Mouse (Mus musculus) myocyte (in vitro differentiated cells): ENCODE data around the gene Eif4g3. TPM values are rescaled to one million over a fixed set of nuclear protein-coding genes. Genes with fewer than 3 reads are reported as not detected.

ENCODE experiments used
- H3K27me3 ChIP-seq: one replicate; pipeline ENCODE4 v1.6.1; 2011; ENCODE audit not compliant: control insufficient read depth, insufficient read depth, insufficient read length
- H3K36me3 ChIP-seq: one replicate; pipeline ENCODE4 v1.6.1; 2011; ENCODE audit not compliant: control insufficient read depth, insufficient read depth
- H3K4me2 ChIP-seq: one replicate; pipeline ENCODE4 v1.6.1; 2011; ENCODE audit warnings: low read depth, control low read depth
- H3K4me3 ChIP-seq: one replicate; pipeline ENCODE4 v1.5.1; 2011; ENCODE audit warnings: mild to moderate bottlenecking, control low read depth, moderate library complexity
- H3K79me2 ChIP-seq: one replicate; pipeline ENCODE4 v1.6.1; 2011; ENCODE audit not compliant: control insufficient read depth, insufficient read depth
- H3ac ChIP-seq: one replicate; pipeline ENCODE4 v1.6.1; 2011; ENCODE audit not compliant: control insufficient read depth, insufficient read length
- CEBPB ChIP-seq: IDR thresholded peaks from 2 replicates; pipeline ENCODE4 v1.6.1; 2011; ENCODE audit warnings: mild to moderate bottlenecking, moderate library complexity; ENCODE audit not compliant: poor library complexity, insufficient read depth, severe bottlenecking
- E2F4 ChIP-seq: IDR thresholded peaks from one replicate; pipeline ENCODE4 v1.6.1; 2011; ENCODE audit warnings: mild to moderate bottlenecking, control low read depth, moderate library complexity; ENCODE audit not compliant: insufficient read depth
- MAX ChIP-seq: IDR thresholded peaks from one replicate; pipeline ENCODE4 v1.6.1; 2011; ENCODE audit warnings: low read depth, mild to moderate bottlenecking, control low read depth
- MYOD1 ChIP-seq, 3 experiments: IDR thresholded peaks; one replicate each; pipeline ENCODE4 v1.6.1; 2011; ENCODE audit warnings: control low read depth in 2 of 3, low read depth in 2 of 3, mild to moderate bottlenecking in 2 of 3, moderate library complexity in 1 of 3; ENCODE audit not compliant: insufficient read length in 2 of 3, control insufficient read depth in 1 of 3
- MYOG ChIP-seq, 3 experiments: IDR thresholded peaks; one replicate each; pipeline ENCODE4 v1.6.1; 2011; ENCODE audit warnings: control low read depth in 2 of 3, low read depth in 2 of 3, mild to moderate bottlenecking in 2 of 3; ENCODE audit not compliant: insufficient read length in 2 of 3, control insufficient read depth in 1 of 3, insufficient read depth in 1 of 3
- POLR2A ChIP-seq: IDR thresholded peaks from one replicate; pipeline ENCODE4 v1.6.1; 2011; ENCODE audit warnings: low read depth, mild to moderate bottlenecking, control low read depth, moderate library complexity; ENCODE audit not compliant: insufficient read length
- POLR2AphosphoS2 ChIP-seq: IDR thresholded peaks from one replicate; pipeline ENCODE4 v1.6.1; 2011; ENCODE audit warnings: low read depth, control low read depth; ENCODE audit not compliant: insufficient read length
- REST ChIP-seq: IDR thresholded peaks from one replicate; pipeline ENCODE4 v1.6.1; 2011; ENCODE audit warnings: mild to moderate bottlenecking, control low read depth, moderate library complexity; ENCODE audit not compliant: insufficient read depth, insufficient read length
- SRF ChIP-seq: IDR thresholded peaks from one replicate; pipeline ENCODE4 v1.6.1; 2011; ENCODE audit warnings: low read depth; ENCODE audit not compliant: control insufficient read depth, insufficient read length
- TCF12 ChIP-seq: IDR thresholded peaks from one replicate; pipeline ENCODE4 v1.6.1; 2011; ENCODE audit warnings: mild to moderate bottlenecking, control low read depth; ENCODE audit not compliant: poor library complexity, insufficient read depth, severe bottlenecking
- TCF3 ChIP-seq: IDR thresholded peaks from one replicate; pipeline ENCODE4 v1.6.1; 2011; ENCODE audit warnings: low read depth, control low read depth; ENCODE audit not compliant: insufficient read length
- USF1 ChIP-seq: IDR thresholded peaks from one replicate; pipeline ENCODE4 v1.6.1; 2011; ENCODE audit warnings: low read depth, mild to moderate bottlenecking, control low read depth, moderate library complexity
- polyA plus RNA-seq: library from polyadenylated mRNA; unstranded; fragments of >200 nt; fragmentation: generic; extraction: Trizol; gene quantifications from one replicate; pipeline ENCODE4 v1.2.1, GENCODE M21; 2012; ENCODE audit warnings: missing spikeins

The Eif4g3 gene
- polyA plus RNA-seq, 1 experiment: 32.9 TPM

- TF ChIP-seq MYOG (IDR thresholded peaks at IDR 0.05; ENCODE audit: control insufficient read depth in 1 of 3, insufficient read depth in 1 of 3, insufficient read length in 2 of 3, low read depth in 2 of 3) (peak in 2 of 3 experiments; percentile 14 to 52), TCF3 (no peak)
- Histone ChIP-seq H3K27me3 (no peaks in the 10 kb centered on the region), H3K36me3 (peaks cover 24% of the 10 kb centered on the region), H3K4me3 (no peak overlapping the region), H3K79me2 (peaks cover 58% of the 10 kb centered on the region), H3K4me2 (peak overlapping the region; percentile 21), H3ac (no peak overlapping the region)
Observed at GRCm38 (mm10) chr4:137998232-137998631, 5.4 kb downstream of the Eif4g3 start.

DNA sequence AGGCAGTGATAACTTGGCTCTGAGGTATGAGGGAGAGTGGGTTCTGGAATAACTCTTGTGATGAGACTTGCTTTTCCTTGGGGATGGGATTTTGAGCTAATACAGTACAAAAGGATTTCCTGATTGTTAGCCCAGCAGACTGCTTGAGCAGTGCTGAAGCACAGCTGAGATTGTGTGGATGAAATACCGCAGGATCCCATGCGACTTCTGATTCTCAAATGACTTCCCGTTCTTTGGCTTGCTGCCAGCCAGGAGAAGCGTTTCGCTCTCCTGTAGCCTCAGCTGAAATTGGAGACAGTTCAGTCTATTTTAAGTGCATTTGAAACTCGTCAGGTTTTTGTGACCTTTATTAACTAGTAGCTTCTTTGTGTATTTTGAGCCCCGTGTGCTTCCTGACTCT is 7.9 kb downstream of the Eif4g3 start:
- no peak overlapping the region for H3K4me2 ChIP-seq

GRCm38 (mm10) chr4:138003909-138004610 is 11.2 kb downstream of the Eif4g3 start:
- Histone ChIP-seq H3K4me3 (no peak overlapping the region), H3K79me2 (peaks cover 47% of the 10 kb centered on the region), H3K27me3 (no peaks in the 10 kb centered on the region), H3ac (no peak overlapping the region), H3K4me2 (no peak overlapping the region), H3K36me3 (peaks cover 22% of the 10 kb centered on the region)
- TF ChIP-seq MAX: no peak
- no peak for TF ChIP-seq USF1
- TF ChIP-seq POLR2AphosphoS2: no peak
- TF ChIP-seq TCF3: no peak
- no peak for TF ChIP-seq REST
- no peak for TF ChIP-seq TCF12
- TF ChIP-seq SRF: no peak
- TF ChIP-seq CEBPB: no peak
- no peak for TF ChIP-seq MYOG (IDR thresholded peaks at IDR 0.05; ENCODE audit: control insufficient read depth in 1 of 3, insufficient read depth in 1 of 3, insufficient read length in 2 of 3, low read depth in 2 of 3)
- no peak for TF ChIP-seq POLR2A

More for the DNA sequence above, 7.9 kb downstream of the Eif4g3 start:
- no peak for TF ChIP-seq E2F4
- no peak for TF ChIP-seq POLR2AphosphoS2
- no peak for TF ChIP-seq TCF3
- no peak for TF ChIP-seq POLR2A
- no peak overlapping the region for H3ac ChIP-seq
- peaks cover 25% of the 10 kb centered on the region for H3K36me3 ChIP-seq
- H3K27me3 ChIP-seq: no peaks in the 10 kb centered on the region
- no peak overlapping the region for H3K4me3 ChIP-seq
- peaks cover 51% of the 10 kb centered on the region for H3K79me2 ChIP-seq

DNA sequence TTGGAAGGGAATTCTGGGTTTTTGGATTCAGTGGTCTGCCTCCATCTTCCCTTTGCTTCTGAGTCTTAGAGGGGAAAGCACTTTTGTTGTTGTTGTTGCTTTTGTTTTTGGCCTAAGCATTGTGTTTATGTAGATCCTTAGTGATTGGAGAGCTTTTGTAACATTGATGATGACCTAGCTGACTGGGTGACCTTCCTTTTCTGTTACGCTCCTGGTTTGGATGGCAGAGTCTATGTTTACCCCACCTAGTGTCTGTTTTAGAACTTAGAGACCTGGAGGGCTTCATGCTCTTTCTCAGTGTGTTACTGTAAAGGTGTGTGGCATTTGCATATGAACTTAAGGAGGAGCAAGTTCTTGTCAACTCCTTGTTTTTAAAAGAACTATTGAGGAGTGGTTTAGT is 13.0 kb downstream of the Eif4g3 start:
- Histone ChIP-seq H3K4me3 (no peak overlapping the region), H3ac (no peak overlapping the region), H3K4me2 (no peak overlapping the region), H3K36me3 (peaks cover 12% of the 10 kb centered on the region), H3K79me2 (peaks cover 36% of the 10 kb centered on the region), H3K27me3 (no peaks in the 10 kb centered on the region)
- no peak for TF ChIP-seq MYOD1 (IDR thresholded peaks at IDR 0.05; ENCODE audit: control insufficient read depth in 1 of 3, insufficient read length in 2 of 3, low read depth in 2 of 3)
- TF ChIP-seq POLR2AphosphoS2: no peak
- TF ChIP-seq POLR2A: no peak
- TF ChIP-seq USF1: no peak
- TF ChIP-seq MAX: no peak
- no peak for TF ChIP-seq MYOG (IDR thresholded peaks at IDR 0.05; ENCODE audit: control insufficient read depth in 1 of 3, insufficient read depth in 1 of 3, insufficient read length in 2 of 3, low read depth in 2 of 3)
- TF ChIP-seq CEBPB: no peak
- no peak for TF ChIP-seq REST
- no peak for TF ChIP-seq E2F4
- TF ChIP-seq TCF12: no peak
- no peak for TF ChIP-seq TCF3
- TF ChIP-seq SRF: no peak

DNA sequence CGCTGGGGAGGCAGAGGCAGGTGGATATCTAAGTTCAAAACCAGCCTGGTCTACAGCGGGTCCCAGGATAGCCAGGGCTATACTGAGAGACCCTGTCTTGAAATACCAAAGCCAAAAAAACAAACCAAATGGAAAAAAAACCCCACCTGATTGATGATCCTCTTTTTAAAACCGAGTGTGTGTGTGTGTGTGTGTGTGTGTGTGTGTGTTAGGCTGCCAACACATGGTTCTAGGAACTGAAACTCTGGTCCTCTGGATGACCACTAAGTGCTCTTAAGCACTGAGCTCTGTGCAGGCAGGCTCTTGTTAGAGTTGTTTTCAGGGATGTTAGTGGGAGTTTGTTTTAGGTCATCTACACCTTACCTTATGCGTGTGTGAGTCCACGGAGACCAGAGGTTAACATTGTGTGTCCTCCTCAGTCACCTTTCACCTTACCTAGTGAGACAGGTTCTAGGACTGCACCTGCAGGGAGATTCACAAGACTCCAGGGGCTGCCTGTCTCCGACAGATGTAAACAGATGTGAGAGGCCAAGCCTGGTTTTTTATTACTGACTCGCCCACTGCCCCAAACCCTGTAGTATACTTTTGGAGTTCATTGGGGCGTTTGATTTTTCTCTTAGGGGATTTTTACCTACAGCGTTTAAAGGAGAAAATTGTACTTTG is 14.3 kb downstream of the Eif4g3 start:
- H3K36me3 ChIP-seq: peaks cover 12% of the 10 kb centered on the region
- no peak for TF ChIP-seq CEBPB
- no peak for TF ChIP-seq MAX
- TF ChIP-seq TCF12: no peak
- no peak for TF ChIP-seq POLR2AphosphoS2
- no peak for TF ChIP-seq MYOG (IDR thresholded peaks at IDR 0.05; ENCODE audit: control insufficient read depth in 1 of 3, insufficient read depth in 1 of 3, insufficient read length in 2 of 3, low read depth in 2 of 3)
- no peak for TF ChIP-seq MYOD1 (IDR thresholded peaks at IDR 0.05; ENCODE audit: control insufficient read depth in 1 of 3, insufficient read length in 2 of 3, low read depth in 2 of 3)
- TF ChIP-seq USF1: no peak
- no peak for TF ChIP-seq REST
- no peak for TF ChIP-seq TCF3
- no peak for TF ChIP-seq POLR2A
- TF ChIP-seq E2F4: no peak
- TF ChIP-seq SRF: no peak
- no peaks in the 10 kb centered on the region for H3K27me3 ChIP-seq

More for the DNA sequence above, 14.3 kb downstream of the Eif4g3 start:
- Histone ChIP-seq H3K4me3 (no peak overlapping the region), H3K4me2 (no peak overlapping the region), H3K79me2 (peaks cover 30% of the 10 kb centered on the region), H3ac (no peak overlapping the region)
